Mouse (Mus musculus) cerebellum, adult 2 months (tissue): Measurements from ENCODE around the gene Gpatch2l.

ENCODE experiments used
- CTCF ChIP-seq: fragments of 200-500 bp; IDR thresholded peaks from 2 replicates; pipeline ENCODE4 v1.5.1; 2011; ENCODE audit warnings: low read depth, mild to moderate bottlenecking, control low read depth, low read length, moderate library complexity, borderline replicate concordance; ENCODE audit not compliant: insufficient read depth
- POLR2A ChIP-seq: fragments of 200-500 bp; IDR thresholded peaks from 2 replicates; pipeline ENCODE4 v1.6.1; 2011; ENCODE audit warnings: low read length, control low read depth, borderline replicate concordance; ENCODE audit not compliant: insufficient read depth

DNA sequence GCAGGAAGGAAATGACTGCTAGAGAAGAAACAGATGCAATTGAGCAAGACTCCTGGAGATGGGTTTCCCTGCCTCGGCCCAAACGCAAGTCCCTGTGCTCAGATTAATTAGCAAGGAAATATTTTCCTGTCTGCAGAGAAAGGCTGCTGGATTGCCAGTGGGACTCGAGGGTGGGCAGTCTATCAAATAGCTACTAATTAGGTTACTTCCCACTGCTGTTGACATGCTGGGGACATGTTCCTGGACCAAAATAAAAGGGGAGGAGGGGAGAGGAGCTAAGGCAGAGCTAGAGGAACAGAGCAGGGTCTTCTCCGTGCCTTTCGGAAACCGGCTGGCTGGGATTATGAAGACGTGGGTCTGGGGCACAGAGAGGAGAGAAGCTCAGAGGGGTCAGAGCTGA is 95.2 kb downstream of the Gpatch2l start:
- TF ChIP-seq POLR2A = no peak
- no peak for TF ChIP-seq CTCF
